Mouse (Mus musculus) left cerebral cortex, postnatal 36 days (tissue): ENCODE measurements around the gene Ppara. TPM values are rescaled to one million over a fixed set of nuclear protein-coding genes. Genes with fewer than 3 reads are reported as not detected.
"Not testable (repeated sequence)": the region's sequence is repeated elsewhere in the genome, so short reads cannot be mapped to it uniquely, and the experiment has no call there.

Source experiments
- DNase-seq, 2 experiments: peaks; one replicate each; pipeline ENCODE4 v3.0.0; 2021 to 2022; ENCODE audit warnings: low spot score in 2 of 2, mixed read lengths in 1 of 2
- intact Hi-C: fragments of 180-260 bp; cut with DNase I; formaldehyde crosslinking; loops from one replicate; pipeline ENCODE4 v1.15.1; 2025
- total RNA-seq, 2 experiments: library from RNA; stranded (reverse); gene quantifications; 2 replicates each; pipeline ENCODE4 v1.2.3; 2021

Ppara gene
- total RNA-seq, 2 experiments from 2014 or later: 4.6 to 4.9 TPM

DNA sequence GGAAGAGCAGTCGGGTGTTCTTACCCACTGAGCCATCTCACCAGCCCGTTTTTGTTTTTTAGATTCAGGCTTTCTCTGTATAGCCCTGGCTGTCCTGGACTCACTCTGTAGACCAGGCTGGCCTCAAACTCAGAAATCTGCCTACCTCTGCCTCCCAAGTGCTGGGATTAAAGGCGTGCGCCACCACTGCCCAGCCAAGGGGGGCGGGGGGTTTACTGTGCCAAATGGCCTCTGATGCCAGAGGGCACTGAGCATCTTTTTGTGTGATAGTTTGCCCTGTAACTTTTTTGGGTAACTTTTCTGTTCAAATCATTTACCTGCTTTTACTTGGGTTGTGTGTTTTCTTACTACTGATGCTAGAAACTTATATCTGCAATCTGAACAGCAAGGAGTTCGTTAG is 44.1 kb downstream of the Ppara start:
- DNase-seq, intact Hi-C loops: not testable (repeated sequence)

DNA sequence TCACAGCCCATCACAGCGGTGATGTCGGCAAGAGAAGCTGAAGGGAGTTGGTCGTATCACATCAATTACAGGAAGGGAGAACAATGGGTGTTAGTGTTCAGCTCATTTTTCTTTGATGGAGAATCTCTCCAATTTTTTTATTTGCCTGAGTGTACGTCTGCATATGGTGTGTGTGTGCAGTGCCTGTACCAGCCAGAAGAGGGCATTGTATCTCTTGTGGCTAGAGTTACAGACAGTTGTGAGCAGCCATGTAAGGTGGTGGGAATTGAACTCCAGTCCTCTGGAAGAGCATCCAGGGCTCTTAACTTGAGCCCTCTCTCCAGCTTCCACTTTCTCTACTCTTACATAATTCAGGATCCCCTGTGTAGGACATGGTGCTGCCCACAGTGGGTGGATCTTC is 48.4 kb downstream of the Ppara start:
- intact Hi-C loops: no loop called here
- DNase-seq: no peak

DNA sequence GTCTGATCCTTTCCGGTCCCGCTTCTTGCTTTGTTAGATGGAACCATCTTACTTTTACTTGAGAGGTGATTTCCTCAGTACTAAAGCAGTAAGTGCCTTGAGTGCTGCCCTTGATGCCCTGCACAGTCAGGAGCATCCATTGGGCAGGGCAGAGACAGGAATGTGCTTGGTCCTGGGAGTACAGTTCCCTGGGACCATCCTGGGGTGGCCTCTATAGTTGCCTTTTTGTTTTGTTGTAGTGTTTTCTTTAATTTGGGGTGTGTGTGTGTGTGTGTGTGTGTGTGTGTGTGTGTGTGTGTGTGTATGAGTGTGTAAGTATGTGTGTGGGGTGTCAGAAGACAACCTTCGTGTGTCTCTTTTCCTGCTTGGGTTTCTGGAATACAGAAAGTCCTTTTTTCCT is 49.6 kb downstream of the Ppara start:
- no peak for DNase-seq
- intact Hi-C loops: no loop called here

- intact Hi-C loops: loop anchor here (5.0 kb wide), 1 partner anchor 39 kb away; no protein-coding TSS in a partner anchor
Observed at GRCm38 (mm10) chr15:85786711-85787110, 51.9 kb downstream of the Ppara start.

DNA sequence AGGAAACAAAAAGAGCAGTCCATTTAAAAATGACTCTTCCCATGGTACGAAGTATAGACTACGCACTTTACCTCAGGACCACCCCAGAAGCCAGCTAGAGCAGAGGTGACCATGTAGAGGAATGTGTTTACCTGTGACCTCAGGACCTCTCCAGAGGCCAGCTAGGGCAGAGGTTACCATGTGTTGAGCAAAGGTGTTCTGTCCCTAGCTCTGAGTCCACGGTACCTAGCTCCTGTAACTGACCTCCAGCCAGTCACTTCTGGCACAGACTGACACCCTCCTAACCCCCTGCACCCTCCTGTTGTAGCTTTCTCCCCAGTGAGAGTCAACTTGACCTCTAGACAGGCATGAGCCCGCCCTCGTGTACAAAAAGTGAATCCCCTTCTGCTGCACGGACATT is 52.7 kb downstream of the Ppara start:
- no peak for DNase-seq
- intact Hi-C loops: loop anchor here (5.0 kb wide), 1 partner anchor 40 kb away; no protein-coding TSS in a partner anchor

More at GRCm38 (mm10) chr15:85786711-85787110, 51.9 kb downstream of the Ppara start:
- DNase-seq: no peak

GRCm38 (mm10) chr15:85788051-85788450 is 53.3 kb downstream of the Ppara start:
- intact Hi-C loops: loop anchor here (5.0 kb wide), 1 partner anchor 41 kb away; no protein-coding TSS in a partner anchor
- no peak for DNase-seq

DNA sequence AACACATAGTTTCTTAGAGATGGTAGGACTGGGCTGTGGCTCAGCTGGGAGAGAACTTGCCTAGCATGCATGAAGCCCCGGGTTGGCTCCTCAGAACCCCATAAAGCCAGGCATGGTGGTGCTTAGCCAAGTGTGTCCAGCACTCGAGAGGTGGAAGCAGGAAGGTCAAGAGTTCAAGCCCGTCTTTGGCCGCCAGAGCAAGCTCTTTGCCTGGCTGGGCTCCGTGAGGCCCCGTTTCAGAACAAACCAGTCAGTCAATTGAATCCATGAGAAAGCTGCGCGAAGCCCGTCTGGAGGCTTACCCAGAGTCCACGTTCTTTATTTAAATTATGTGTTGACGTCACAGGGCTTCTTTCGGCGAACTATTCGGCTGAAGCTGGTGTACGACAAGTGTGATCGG is 53.9 kb downstream of the Ppara start:
- intact Hi-C loops: loop anchor here (5.0 kb wide), 1 partner anchor 41 kb away; no protein-coding TSS in a partner anchor
- DNase-seq: no peak

DNA sequence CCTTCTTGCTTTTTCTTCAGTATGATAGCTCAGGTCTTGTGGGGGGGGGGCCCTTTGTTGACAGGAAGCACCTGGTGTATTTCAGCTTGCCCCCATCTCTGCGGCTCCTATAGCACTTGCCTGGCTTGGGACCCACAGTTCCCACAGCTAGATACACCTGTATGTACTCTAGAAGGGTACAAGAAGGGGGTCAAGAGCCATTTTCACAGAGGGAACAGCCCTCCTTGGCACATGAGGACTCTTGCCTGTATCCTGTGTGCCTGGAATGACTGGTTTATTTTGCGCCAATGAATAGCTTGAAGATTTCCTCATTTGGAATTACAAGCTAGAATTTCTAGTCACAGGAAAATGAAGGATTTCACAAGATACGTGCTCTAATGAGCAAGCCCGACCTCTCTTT is 56.7 kb downstream of the Ppara start:
- intact Hi-C loops: no loop called here
- no peak for DNase-seq

GRCm38 (mm10) chr15:85792819-85793218 is 58.0 kb downstream of the Ppara start:
- no peak for DNase-seq
- intact Hi-C loops: no loop called here

DNA sequence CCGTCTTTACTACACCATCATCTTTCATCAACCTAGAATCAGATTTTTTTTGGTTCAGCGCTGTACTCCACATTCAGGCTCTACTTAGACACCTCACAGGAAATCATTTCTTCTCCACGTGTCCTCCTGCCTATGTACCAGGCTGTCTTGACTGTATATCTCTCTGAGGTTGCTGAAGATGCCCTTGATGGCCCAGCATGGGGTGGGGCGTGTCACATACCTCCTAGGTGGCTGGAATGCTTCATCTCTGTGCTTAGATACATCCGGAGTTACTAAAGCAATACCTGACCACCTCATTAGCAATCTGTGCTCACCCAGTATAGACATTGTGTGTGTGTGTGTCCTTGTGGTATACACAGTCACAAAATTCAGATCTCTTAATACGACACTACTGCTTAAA is 60.7 kb downstream of the Ppara start:
- intact Hi-C loops: no loop called here
- DNase-seq: no peak

GRCm38 (mm10) chr15:85798676-85799075 is 63.9 kb downstream of the Ppara start:
- DNase-seq: no peak
- intact Hi-C loops: no loop called here

DNA sequence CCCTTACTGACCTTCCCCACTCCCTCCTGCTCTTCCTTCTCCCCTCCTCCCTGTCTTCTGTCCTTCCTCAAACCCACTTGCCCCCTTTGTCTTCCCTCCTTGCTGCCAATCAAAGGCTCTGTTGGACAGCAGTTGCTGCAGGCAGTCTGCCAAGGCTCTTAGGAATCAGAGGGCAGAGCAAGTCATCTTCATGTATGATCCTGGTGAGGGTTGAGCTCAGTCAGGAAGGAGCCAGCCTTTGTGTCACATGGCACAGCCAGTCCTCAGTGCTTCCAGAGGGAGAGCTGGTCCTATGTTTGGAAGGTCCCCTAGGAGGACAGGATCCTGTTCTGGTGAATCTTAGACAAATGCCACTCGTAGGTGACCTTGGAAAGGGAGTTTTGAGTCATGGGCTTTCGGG is 68.1 kb downstream of the Ppara start:
- intact Hi-C loops: no loop called here

DNA sequence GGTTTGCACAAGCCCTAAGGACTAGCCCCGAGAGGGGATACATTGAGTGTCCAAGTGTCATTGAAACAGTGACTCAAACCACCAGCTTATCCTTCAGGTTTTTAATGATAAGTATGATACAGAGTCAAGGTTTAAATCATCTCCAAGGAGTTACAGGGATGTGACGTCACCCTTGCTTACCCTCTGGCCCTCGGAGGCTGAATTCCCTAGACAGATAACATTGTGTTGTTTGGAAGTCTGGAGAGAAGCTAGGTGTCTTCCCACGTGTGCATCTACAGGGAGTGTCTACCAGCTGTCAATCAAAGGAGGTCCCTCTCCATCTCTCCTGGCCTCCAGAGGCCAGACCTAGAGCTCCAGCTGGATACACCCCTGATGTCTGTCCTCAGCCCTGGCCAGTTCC is 72.1 kb downstream of the Ppara start:
- intact Hi-C loops: no loop called here
- no peak for DNase-seq

More for the DNA sequence above, 68.1 kb downstream of the Ppara start:
- DNase-seq: no peak

DNA sequence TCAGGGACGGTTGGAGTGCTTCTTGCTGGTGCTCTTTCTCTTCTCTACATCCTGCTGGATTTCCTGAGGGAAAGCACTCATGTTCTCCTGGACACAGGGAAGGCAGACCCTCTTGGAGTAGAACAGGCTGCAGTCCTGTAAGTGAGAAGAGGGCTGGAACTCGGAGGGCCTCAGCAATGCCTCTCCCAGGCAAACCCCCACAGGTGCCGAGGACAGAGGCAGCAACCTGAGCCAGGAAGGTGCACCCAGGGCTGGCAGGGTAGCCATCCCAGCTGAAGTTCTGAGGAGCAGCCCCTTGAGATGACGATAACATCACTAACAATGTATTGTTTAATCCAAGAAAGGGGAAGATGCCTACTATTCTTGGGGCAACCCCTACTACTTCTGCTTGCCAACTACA is 72.6 kb downstream of the Ppara start:
- intact Hi-C loops: no loop called here
- no peak for DNase-seq

- no peak for DNase-seq
- intact Hi-C loops: no loop called here
Observed at GRCm38 (mm10) chr15:85808031-85808430, 73.2 kb downstream of the Ppara start.

DNA sequence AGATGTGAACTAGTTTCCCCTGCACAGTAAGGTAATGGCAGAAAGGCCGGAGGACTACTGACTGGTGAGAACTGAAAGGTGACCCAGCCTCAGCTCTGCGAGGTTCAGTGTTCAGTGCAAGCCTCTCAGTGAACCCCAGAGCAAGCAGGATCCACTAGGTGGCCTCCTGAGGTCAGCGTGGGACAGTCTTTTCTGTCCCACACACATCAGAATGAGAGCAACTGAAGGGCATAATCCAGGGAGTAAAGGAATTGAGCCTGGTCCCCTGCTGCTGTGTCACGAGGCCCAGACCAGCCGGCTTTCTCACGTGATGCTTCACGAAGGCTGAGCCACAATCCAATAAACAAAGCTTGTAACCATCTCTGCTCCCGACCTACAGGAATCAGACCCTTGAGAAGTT is 73.7 kb downstream of the Ppara start:
- intact Hi-C loops: no loop called here
- no peak for DNase-seq

DNA sequence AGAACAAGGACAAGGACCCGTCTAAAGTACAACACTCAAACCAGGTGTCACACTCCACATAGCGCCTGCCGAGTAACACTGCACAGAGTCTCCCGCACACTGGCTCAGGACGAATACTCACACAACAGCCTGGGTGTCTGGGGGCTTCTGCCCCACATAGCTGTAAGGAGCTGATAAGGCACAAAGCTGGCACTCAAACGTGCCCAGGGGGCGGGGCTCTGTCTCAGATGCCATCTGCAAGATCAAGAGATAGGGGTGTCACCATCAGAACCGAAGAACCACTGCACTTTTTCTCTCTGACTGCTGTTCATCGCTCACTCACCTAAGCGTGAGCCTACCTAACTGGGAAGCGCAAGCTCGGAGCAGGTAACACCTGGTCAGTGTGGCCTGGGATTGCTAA is 74.3 kb downstream of the Ppara start:
- intact Hi-C loops: no loop called here
- DNase-seq: no peak

DNA sequence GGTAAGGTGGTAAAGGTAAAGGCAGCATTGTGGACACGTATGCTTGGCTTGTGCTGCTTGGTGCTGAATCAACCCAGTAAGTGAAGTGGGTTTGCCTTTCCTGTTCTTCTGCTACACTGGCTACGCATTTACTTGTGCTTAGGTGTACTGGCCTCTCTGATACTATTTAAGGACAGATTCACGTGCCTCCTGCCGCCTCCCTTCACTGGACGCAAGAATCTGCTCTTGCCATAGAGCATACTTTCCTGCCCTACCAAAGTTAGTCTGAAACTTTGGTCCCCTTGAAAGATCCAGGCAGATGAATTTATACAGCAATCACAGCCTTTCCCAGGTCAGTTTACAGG is 75.7 kb downstream of the Ppara start:
- intact Hi-C loops: loop anchor here (2.0 kb wide), 1 partner anchor 48 kb away; the partner anchor contains the start of gene Gtse1

GRCm38 (mm10) chr15:85810806-85811521 is 76.2 kb downstream of the Ppara start:
- intact Hi-C loops: loop anchor here (2.0 kb wide), 1 partner anchor 48 kb away; the partner anchor contains the start of gene Gtse1
- peak; percentile 81 to 88 for DNase-seq

More for the DNA sequence above, 75.7 kb downstream of the Ppara start:
- DNase-seq: no peak

GRCm38 (mm10) chr15:85811535-85812277 is 76.9 kb downstream of the Ppara start, which contains the start of gene Cdpf1:
Gene Cdpf1 (minus strand): TSS chr15:85811697.
- intact Hi-C loops: loop anchor here (2.0 kb wide), 1 partner anchor 47 kb away; the partner anchor contains the start of gene Gtse1
- peak; percentile 99 for DNase-seq

DNA sequence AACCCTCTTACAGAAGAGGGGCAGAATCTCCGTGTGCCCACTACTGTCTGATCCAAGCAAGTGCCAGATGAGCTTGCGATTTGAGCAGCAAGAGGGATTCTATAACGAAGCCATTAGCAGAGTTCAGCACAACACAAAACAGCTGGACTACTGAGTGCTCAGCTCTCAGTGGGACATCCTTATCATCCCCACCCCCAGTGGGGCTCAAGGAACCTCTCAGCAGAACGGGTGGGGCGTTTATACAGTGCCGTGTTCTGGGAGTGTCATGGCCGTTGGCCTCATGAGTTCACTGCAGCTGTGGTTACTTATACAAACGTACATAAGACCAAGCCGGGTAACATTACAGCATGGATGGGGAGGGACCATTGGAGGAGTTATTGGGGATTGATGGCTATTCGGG is 78.6 kb downstream of the Ppara start:
- intact Hi-C loops: no loop called here
- no peak for DNase-seq
